Mouse (Mus musculus): Measurements from ENCODE around the gene Jmjd1c.

- no peak for TF ChIP-seq CTCF (IDR thresholded peaks at IDR 0.05; ENCODE audit: low read depth)
- TF ChIP-seq EP300 (optimal IDR thresholded peaks at IDR 0.05), result no peak
These were observed 186.6 kb downstream of the Jmjd1c start for GRCm38 (mm10) chr10:67282531-67282930.
